1 mouse cellular context compared by ENCODE assay signal in the genomic region with DNA sequence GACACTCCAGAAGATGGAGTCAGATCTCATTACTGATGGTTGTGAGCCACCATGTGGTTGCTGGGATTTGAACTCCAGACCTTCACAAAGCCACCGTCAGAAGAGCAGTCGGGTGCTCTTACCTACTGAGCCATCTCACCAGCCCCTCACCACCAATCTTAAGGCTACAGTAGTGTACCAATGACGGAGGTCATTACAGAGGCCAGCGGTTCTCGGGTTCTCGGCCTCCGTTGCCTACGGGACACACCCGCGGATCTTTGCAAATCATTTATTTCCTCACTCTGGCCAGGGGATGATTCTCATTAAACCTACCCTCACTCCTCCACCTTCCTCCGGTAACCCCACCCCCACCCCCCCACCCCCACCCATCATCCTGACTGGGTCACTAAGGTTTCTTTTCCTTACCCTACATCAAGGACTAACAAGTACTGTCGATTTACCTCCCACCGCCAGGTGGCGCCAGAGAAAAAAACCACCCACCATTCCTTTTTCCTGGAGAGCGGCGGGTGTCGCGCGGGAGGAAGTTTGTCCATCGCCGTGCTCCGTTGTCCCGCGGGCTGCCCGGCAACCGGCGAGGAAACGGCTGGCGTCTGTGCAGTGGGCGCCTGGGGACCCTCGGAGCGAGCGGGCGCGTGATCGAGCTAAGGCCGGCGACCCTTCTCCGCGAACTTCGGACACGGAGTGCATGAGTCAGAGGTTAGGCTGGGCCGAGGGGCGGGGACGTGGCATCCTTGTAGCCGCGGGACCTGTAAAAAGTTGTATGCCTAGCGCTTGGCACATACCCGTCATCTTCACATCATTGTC.
TF ChIP-seq lines count a peak whose summit lies in the region.

A gene (plus strand): TSS at position 496 of the 804 bp plus-strand sequence.

TF ChIP-seq in MEL, 35 proteins besides CTCF, POLR2A, EP300 and RAD21 (continued from another document):
- TF ChIP-seq TCF12 (IDR thresholded peaks at IDR 0.05; ENCODE audit: low read depth, low read length) (peak; percentile 30; the same call in 1 of the 2 replicates), GABPA (IDR thresholded peaks at IDR 0.05; ENCODE audit: low read depth, low read length) (peak; percentile 77; the same call in 1 of the 2 replicates), TAL1 (IDR thresholded peaks at IDR 0.05; ENCODE audit: low read length) (no peak), GATA1 (IDR thresholded peaks at IDR 0.05; ENCODE audit: low read depth, low read length) (no peak), MYB (IDR thresholded peaks at IDR 0.05; ENCODE audit: low read depth, low read length) (peak; percentile 85)
